Mouse (Mus musculus) forebrain, embryonic 12.5 days (tissue): ENCODE measurements around the gene Ltbp3. TPM values are rescaled to one million over a fixed set of nuclear protein-coding genes. Genes with fewer than 3 reads are reported as not detected.

Experiments
- ATAC-seq: fragments of 200-750 bp; cut with Nextera tagmentation; 2 replicates; pipeline ENCODE4 v1.8.0; 2017; ENCODE audit warnings: moderate TSS enrichment; ENCODE audit not compliant: low FRiP score
- H3K27ac ChIP-seq: fragments of 300-500 bp; sonication (generic); 2 replicates; pipeline ENCODE4 v1.5.1; 2016; ENCODE audit warnings: mild to moderate bottlenecking
- H3K27me3 ChIP-seq: fragments of 300-500 bp; sonication (generic); 2 replicates; pipeline ENCODE4 v1.6.1; 2016; ENCODE audit warnings: mild to moderate bottlenecking
- H3K36me3 ChIP-seq: fragments of 300-500 bp; sonication (generic); replicated peaks from 2 replicates; pipeline ENCODE4 v1.6.1; 2016; ENCODE audit warnings: mild to moderate bottlenecking
- H3K4me1 ChIP-seq: fragments of 300-500 bp; sonication (generic); 2 replicates; pipeline ENCODE4 v1.6.1; 2016
- H3K4me2 ChIP-seq: fragments of 300-500 bp; sonication (generic); 2 replicates; pipeline ENCODE4 v1.6.1; 2016; ENCODE audit warnings: mild to moderate bottlenecking, moderate library complexity
- H3K4me3 ChIP-seq: fragments of 300-500 bp; sonication (generic); replicated peaks from 2 replicates; pipeline ENCODE4 v1.5.1; 2016; ENCODE audit warnings: mild to moderate bottlenecking
- H3K9ac ChIP-seq: fragments of 300-500 bp; sonication (generic); 2 replicates; pipeline ENCODE4 v1.6.1; 2016; ENCODE audit warnings: mild to moderate bottlenecking
- H3K9me3 ChIP-seq: fragments of 300-500 bp; sonication (generic); 2 replicates; pipeline ENCODE4 v1.6.1; 2016
- WGBS: fragments of 180-500 bp; shearing (Covaris S2); methylation state at CpG from one replicate; pipeline ENCODE4 v1.1.7; 2016; 5-methylcytosine and 5-hydroxymethylcytosine counted together
- polyA plus RNA-seq: library from polyadenylated mRNA; unstranded; fragments of >200 nt; fragmentation: Nextera tagmentation; extraction: Ambion mirVana; gene quantifications from 2 replicates; pipeline ENCODE4 v1.2.1, GENCODE M21; 2016

Gene Ltbp3
- polyA plus RNA-seq, 1 experiment from 2014 or later, result 10.0 TPM

- Histone ChIP-seq H3K4me2 (no peak overlapping the region), H3K4me1 (peaks cover 63% of the 10 kb centered on the region), H3K4me3 (no peak overlapping the region), H3K27ac (peak overlapping the region; percentile 89), H3K27me3 (no peaks in the 10 kb centered on the region), H3K36me3 (no peaks in the 10 kb centered on the region), H3K9me3 (no peaks in the 10 kb centered on the region), H3K9ac (peak overlapping the region; percentile 33; the same call in 1 of the 2 replicates)
- WGBS, result 18% methylated on average over 6 of the region's 6 CpGs
- ATAC-seq, result no peak
Observed at GRCm38 (mm10) chr19:5806809-5807205, 66.1 kb downstream of the Ltbp3 start.

GRCm38 (mm10) chr19:5807740-5808139, 67.0 kb downstream of the Ltbp3 start:
- no peak for ATAC-seq
- H3K27me3 ChIP-seq, result no peaks in the 10 kb centered on the region
- 71% methylated on average over 2 of the region's 3 CpGs for WGBS
- no peak overlapping the region for H3K9ac ChIP-seq
- peaks cover 72% of the 10 kb centered on the region for H3K4me1 ChIP-seq
- no peak overlapping the region for H3K4me2 ChIP-seq
- no peaks in the 10 kb centered on the region for H3K9me3 ChIP-seq
- H3K36me3 ChIP-seq, result no peaks in the 10 kb centered on the region
- no peak overlapping the region for H3K4me3 ChIP-seq
- H3K27ac ChIP-seq, result peak overlapping the region; percentile 42

Other genes starting within 250 kb of the Ltbp3 start
- gene 1700020D05Rik, start 237.1 kb upstream of the Ltbp3 start, polyA plus RNA-seq, result 0.26 TPM in 1 of 2 replicates, not detected in the other
- gene Snx32, start 230.4 kb upstream of the Ltbp3 start, polyA plus RNA-seq, result 29.3 and 29.5 TPM in 2 replicates
- 0.22 and 0.27 TPM in 2 replicates for gene Ovol1, start 180.3 kb upstream of the Ltbp3 start, polyA plus RNA-seq
- 1.6 TPM in 2 replicates for gene Ap5b1, start 172.9 kb upstream of the Ltbp3 start, polyA plus RNA-seq
- gene Rnaseh2c, start 139.0 kb upstream of the Ltbp3 start, polyA plus RNA-seq, result 162 and 191 TPM in 2 replicates
- gene Kat5, start 130.7 kb upstream of the Ltbp3 start, polyA plus RNA-seq, result 65.7 and 77.2 TPM in 2 replicates
- 34.1 and 36.9 TPM in 2 replicates for gene Rela, start 103.4 kb upstream of the Ltbp3 start, polyA plus RNA-seq
- gene Sipa1, start 77.2 kb upstream of the Ltbp3 start, polyA plus RNA-seq, result 16.3 and 16.8 TPM in 2 replicates
- 19.2 and 22.2 TPM in 2 replicates for gene Map3k11, start 52.2 kb upstream of the Ltbp3 start, polyA plus RNA-seq
- gene Pcnx3, start 52.0 kb upstream of the Ltbp3 start, polyA plus RNA-seq, result 32.4 and 35.1 TPM in 2 replicates
- 0.29 TPM in 1 of 2 replicates, not detected in the other for gene Kcnk7, start 36.5 kb upstream of the Ltbp3 start, polyA plus RNA-seq
- 6.1 and 6.7 TPM in 2 replicates for gene Ehbp1l1, start 14.6 kb upstream of the Ltbp3 start, polyA plus RNA-seq
- 170 and 172 TPM in 2 replicates for gene Fam89b, start 11.3 kb upstream of the Ltbp3 start, polyA plus RNA-seq
- 63.4 and 65.3 TPM in 2 replicates for gene Scyl1, start 30.5 kb downstream of the Ltbp3 start, polyA plus RNA-seq
- 25.6 and 25.9 TPM in 2 replicates for gene Frmd8, start 134.4 kb downstream of the Ltbp3 start, polyA plus RNA-seq
- gene Slc25a45, start 136.9 kb downstream of the Ltbp3 start, polyA plus RNA-seq, result 1.3 and 1.8 TPM in 2 replicates
- 11.1 and 12.8 TPM in 2 replicates for gene Tigd3, start 153.2 kb downstream of the Ltbp3 start, polyA plus RNA-seq
- gene Dpf2, start 172.1 kb downstream of the Ltbp3 start, polyA plus RNA-seq, result 184 and 203 TPM in 2 replicates
- gene Cdc42ep2, start 183.9 kb downstream of the Ltbp3 start, polyA plus RNA-seq, result 2.2 TPM in 2 replicates
- 76.8 and 80.4 TPM in 2 replicates for gene Pola2, start 223.3 kb downstream of the Ltbp3 start, polyA plus RNA-seq
- not detected in 2 replicates for gene Slc22a20, start 245.2 kb downstream of the Ltbp3 start, polyA plus RNA-seq